Mouse (Mus musculus) spleen, adult 2 months (tissue): Measurements from ENCODE around the gene Sfxn3.

Experiments
- CTCF ChIP-seq: fragments of 200-500 bp; IDR thresholded peaks from 2 replicates; pipeline ENCODE4 v1.5.1; 2011; ENCODE audit warnings: mild to moderate bottlenecking, inconsistent platforms; ENCODE audit not compliant: insufficient read depth, insufficient read length, insufficient replicate concordance; ENCODE audit errors: extremely low read depth
- POLR2A ChIP-seq: fragments of 200-500 bp; IDR thresholded peaks from 2 replicates; pipeline ENCODE4 v1.6.1; 2011; ENCODE audit warnings: low read depth, low read length, inconsistent platforms

- no peak for TF ChIP-seq POLR2A
- no peak for TF ChIP-seq CTCF
These were observed 11.5 kb downstream of the Sfxn3 start for GRCm38 (mm10) chr19:45058841-45059240.
